Mouse (Mus musculus): ENCODE data around the gene Ank2.
"Not testable (repeated sequence)": the region's sequence is repeated elsewhere in the genome, so short reads cannot be mapped to it uniquely, and the experiment has no call there.

The Ank2 gene

GRCm38 (mm10) chr3:127481658-127482057, 17.5 kb downstream of the Ank2 start:
- no peak for DNase-seq (ENCODE audit: low spot score)

- not testable (repeated sequence) for DNase-seq (ENCODE audit: low spot score)
Observed at GRCm38 (mm10) chr3:127480369-127480768, 18.8 kb downstream of the Ank2 start.

- DNase-seq (ENCODE audit: low spot score) = no peak
Observed at GRCm38 (mm10) chr3:127474115-127474514, 25.0 kb downstream of the Ank2 start.

- DNase-seq (ENCODE audit: low spot score) = no peak
Observed at GRCm38 (mm10) chr3:127469164-127469752, 29.9 kb downstream of the Ank2 start.

- no peak for DNase-seq (ENCODE audit: low spot score)
Observed at GRCm38 (mm10) chr3:127468569-127468968, 30.6 kb downstream of the Ank2 start.

- DNase-seq (ENCODE audit: low spot score) = peak; percentile 54
Observed at GRCm38 (mm10) chr3:127463816-127464480, 35.2 kb downstream of the Ank2 start.

GRCm38 (mm10) chr3:127463165-127463564, 36.0 kb downstream of the Ank2 start:
- peak; percentile 37 for DNase-seq (ENCODE audit: low spot score)

- no peak for DNase-seq (ENCODE audit: low spot score)
Observed at GRCm38 (mm10) chr3:127462413-127462812, 36.7 kb downstream of the Ank2 start.

- DNase-seq (ENCODE audit: low spot score) = no peak
Observed at GRCm38 (mm10) chr3:127460891-127461437, 38.2 kb downstream of the Ank2 start.

- DNase-seq (ENCODE audit: low spot score) = no peak
Observed at GRCm38 (mm10) chr3:127459858-127460257, 39.3 kb downstream of the Ank2 start.

GRCm38 (mm10) chr3:127458925-127459324, 40.2 kb downstream of the Ank2 start:
- no peak for DNase-seq (ENCODE audit: low spot score)

GRCm38 (mm10) chr3:127458420-127458798, 40.7 kb downstream of the Ank2 start:
- DNase-seq (ENCODE audit: low spot score) = no peak

- DNase-seq (ENCODE audit: low spot score) = peak; percentile 60
Observed at GRCm38 (mm10) chr3:127457761-127458419, 41.3 kb downstream of the Ank2 start.

- DNase-seq (ENCODE audit: low spot score) = no peak
Observed at GRCm38 (mm10) chr3:127453738-127454137, 45.4 kb downstream of the Ank2 start.

- no peak for DNase-seq (ENCODE audit: low spot score)
Observed at GRCm38 (mm10) chr3:127453254-127453653, 45.9 kb downstream of the Ank2 start.

GRCm38 (mm10) chr3:127452233-127452632, 46.9 kb downstream of the Ank2 start:
- peak; percentile 73 for DNase-seq (ENCODE audit: low spot score)

- no peak for DNase-seq (ENCODE audit: low spot score)
Observed at GRCm38 (mm10) chr3:127451741-127452140, 47.4 kb downstream of the Ank2 start.

- peak; percentile 72 for DNase-seq (ENCODE audit: low spot score)
Observed at GRCm38 (mm10) chr3:127451070-127451469, 48.1 kb downstream of the Ank2 start.

- DNase-seq (ENCODE audit: low spot score) = peak; percentile 86
Observed at GRCm38 (mm10) chr3:127446173-127446572, 53.0 kb downstream of the Ank2 start.

- DNase-seq (ENCODE audit: low spot score) = no peak
Observed at GRCm38 (mm10) chr3:127433291-127433690, 65.9 kb downstream of the Ank2 start.

- DNase-seq (ENCODE audit: low spot score) = no peak
Observed at GRCm38 (mm10) chr3:127429866-127430265, 69.3 kb downstream of the Ank2 start.

GRCm38 (mm10) chr3:127428527-127428926, 70.6 kb downstream of the Ank2 start:
- peak; percentile 41 for DNase-seq (ENCODE audit: low spot score)

GRCm38 (mm10) chr3:127416950-127417349, 82.2 kb downstream of the Ank2 start:
- no peak for DNase-seq (ENCODE audit: low spot score)
